Mouse (Mus musculus) naive thymus-derived CD4-positive, alpha-beta T cell, adult 5 months (primary cell): ENCODE data around the gene Abhd8. TPM values are rescaled to one million over a fixed set of nuclear protein-coding genes. Genes with fewer than 3 reads are reported as not detected.

Source experiments
- polyA plus RNA-seq: library from polyadenylated mRNA; unstranded; fragments of 100-300 nt; shearing (Covaris generic); gene quantifications from one replicate; pipeline ENCODE4 v1.2.1, GENCODE M21; 2017

Abhd8 gene
- 93.0 TPM for polyA plus RNA-seq

GRCm38 (mm10) chr8:71463188-71464033 is at the start of gene Abhd8:
TSS of gene Abhd8 (minus strand) at chr8:71463655.

GRCm38 (mm10) chr8:71511644-71512043 is 48.2 kb upstream of the Abhd8 start, which contains the start of gene Plvap:
TSS of gene Plvap (minus strand) at chr8:71511752.

GRCm38 (mm10) chr8:71487691-71488445 is 24.4 kb upstream of the Abhd8 start, which contains the start of gene Gtpbp3:
TSS of gene Gtpbp3 (plus strand) at chr8:71488103.

GRCm38 (mm10) chr8:71485142-71486135 is 22.0 kb upstream of the Abhd8 start, which contains the start of gene Ano8:
TSS of gene Ano8 (minus strand) at chr8:71485963.

GRCm38 (mm10) chr8:71468916-71469315 is 5.5 kb upstream of the Abhd8 start, which contains the start of gene Dda1:
TSS of gene Dda1 (plus strand) at chr8:71469199.

DNA sequence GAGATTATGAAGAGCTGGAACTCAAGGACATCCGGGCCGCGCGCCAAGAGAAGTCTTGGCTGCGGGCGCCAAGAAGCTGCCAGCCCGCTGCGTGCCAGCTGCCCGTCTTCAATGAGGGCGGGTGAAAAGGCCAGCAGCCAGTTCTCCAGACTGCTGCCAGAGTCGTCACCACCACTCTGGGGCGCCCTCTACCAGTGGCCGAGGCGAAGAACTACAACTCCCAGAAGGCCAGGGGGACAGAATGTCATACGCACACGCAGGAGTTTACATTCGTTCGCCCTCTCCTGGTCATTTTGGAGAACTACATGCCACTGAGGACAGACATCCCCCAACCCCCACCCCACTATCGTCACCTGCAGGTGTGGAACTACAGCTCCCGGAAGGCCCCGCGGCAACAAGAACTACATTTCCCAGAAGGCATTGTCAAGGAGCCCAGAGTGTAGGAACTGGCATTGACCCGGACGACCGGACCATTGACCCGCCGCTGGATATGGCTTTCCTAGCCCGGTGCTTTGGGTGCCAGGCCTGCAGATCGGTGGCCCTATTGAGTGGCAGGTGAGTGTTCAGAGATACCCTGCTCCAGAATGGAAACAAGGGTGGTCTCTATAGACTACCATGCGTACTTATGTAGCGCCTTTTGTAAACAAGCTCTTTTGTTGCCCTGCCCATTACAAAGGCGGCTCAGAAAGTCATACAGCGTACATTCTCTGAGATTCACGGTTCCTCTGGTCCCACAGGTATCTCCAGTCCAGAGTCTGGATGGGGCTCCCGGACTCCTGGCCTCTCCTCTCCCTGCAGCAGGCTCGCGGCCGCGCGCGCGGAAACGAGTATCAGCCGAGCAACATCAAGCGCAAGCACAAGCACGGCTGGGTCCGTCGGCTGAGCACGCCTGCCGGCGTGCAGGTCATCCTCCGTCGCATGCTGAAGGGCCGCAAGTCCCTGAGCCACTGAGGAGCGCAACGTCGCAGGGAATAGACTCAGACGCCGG is 1.4 kb upstream of the Abhd8 start, which contains the start of gene Mrpl34:
Gene Mrpl34, plus strand, starts transcription at position 447 of the 988 bp plus-strand sequence.

Other genes starting within 250 kb of the Abhd8 start
- gene Myo9b, start 190.9 kb downstream of the Abhd8 start, polyA plus RNA-seq: 69.4 TPM
- 23.8 TPM for gene Haus8, start 190.7 kb downstream of the Abhd8 start, polyA plus RNA-seq
- 230 TPM for gene Use1, start 96.8 kb downstream of the Abhd8 start, polyA plus RNA-seq
- 22.9 TPM for gene Ocel1, start 92.4 kb downstream of the Abhd8 start, polyA plus RNA-seq
- gene Nr2f6, start 81.7 kb downstream of the Abhd8 start, polyA plus RNA-seq: 2.9 TPM
- 0.24 TPM for gene Ushbp1, start 67.9 kb downstream of the Abhd8 start, polyA plus RNA-seq
- gene Babam1, start 66.8 kb downstream of the Abhd8 start, polyA plus RNA-seq: 70.3 TPM
- 0.21 TPM for gene Ankle1, start 57.6 kb downstream of the Abhd8 start, polyA plus RNA-seq
- gene Mrpl34, start 1.3 kb upstream of the Abhd8 start, polyA plus RNA-seq: 41.6 TPM
- 153 TPM for gene Dda1, start 5.5 kb upstream of the Abhd8 start, polyA plus RNA-seq
- 14.2 TPM for gene Ano8, start 22.3 kb upstream of the Abhd8 start, polyA plus RNA-seq
- gene Gtpbp3, start 24.4 kb upstream of the Abhd8 start, polyA plus RNA-seq: 5.4 TPM
- gene Plvap, start 48.1 kb upstream of the Abhd8 start, polyA plus RNA-seq: not detected
- not detected for gene Ccdc194, start 62.1 kb upstream of the Abhd8 start, polyA plus RNA-seq
- gene Bst2, start 73.8 kb upstream of the Abhd8 start, polyA plus RNA-seq: 71.8 TPM
- gene Mvb12a, start 79.3 kb upstream of the Abhd8 start, polyA plus RNA-seq: 44.2 TPM
- gene Tmem221, start 95.2 kb upstream of the Abhd8 start, polyA plus RNA-seq: 1.5 TPM
- gene Nxnl1, start 102.9 kb upstream of the Abhd8 start, polyA plus RNA-seq: 0.25 TPM
- gene Slc27a1, start 105.2 kb upstream of the Abhd8 start, polyA plus RNA-seq: 8.1 TPM
- 79.0 TPM for gene Pgls, start 128.5 kb upstream of the Abhd8 start, polyA plus RNA-seq
- gene Fam129c, start 134.0 kb upstream of the Abhd8 start, polyA plus RNA-seq: 2.7 TPM
- gene Colgalt1, start 147.3 kb upstream of the Abhd8 start, polyA plus RNA-seq: 49.3 TPM
- gene Unc13a, start 208.1 kb upstream of the Abhd8 start, polyA plus RNA-seq: 0.44 TPM
- gene Jak3, start 212.6 kb upstream of the Abhd8 start, polyA plus RNA-seq: 78.2 TPM
- 28.9 TPM for gene Insl3, start 225.6 kb upstream of the Abhd8 start, polyA plus RNA-seq
- 1.6 TPM for gene B3gnt3, start 238.1 kb upstream of the Abhd8 start, polyA plus RNA-seq